Mouse (Mus musculus) heart, embryonic 12.5 days (tissue): ENCODE measurements around the gene Cryab. TPM values are rescaled to one million over a fixed set of nuclear protein-coding genes. Genes with fewer than 3 reads are reported as not detected.

Experiments used
- ATAC-seq: fragments of 200-750 bp; cut with Nextera tagmentation; 2 replicates; pipeline ENCODE4 v1.8.0; 2017; ENCODE audit warnings: moderate TSS enrichment, moderate library complexity; ENCODE audit not compliant: insufficient number of reproducible peaks, low FRiP score
- H3K27ac ChIP-seq: fragments of 300-500 bp; sonication (generic); 2 replicates; pipeline ENCODE4 v1.5.1; 2016; ENCODE audit warnings: mild to moderate bottlenecking, moderate library complexity; ENCODE audit not compliant: poor library complexity, severe bottlenecking
- H3K27me3 ChIP-seq: fragments of 300-500 bp; sonication (generic); replicated peaks from 2 replicates; pipeline ENCODE4 v1.6.1; 2016; ENCODE audit warnings: mild to moderate bottlenecking, moderate library complexity
- H3K36me3 ChIP-seq: fragments of 300-500 bp; sonication (generic); 2 replicates; pipeline ENCODE4 v1.6.1; 2016; ENCODE audit warnings: mild to moderate bottlenecking, moderate library complexity
- H3K4me1 ChIP-seq: fragments of 300-500 bp; sonication (generic); replicated peaks from 2 replicates; pipeline ENCODE4 v1.6.1; 2016; ENCODE audit warnings: mild to moderate bottlenecking
- H3K4me2 ChIP-seq: fragments of 300-500 bp; sonication (generic); 2 replicates; pipeline ENCODE4 v1.6.1; 2016; ENCODE audit warnings: mild to moderate bottlenecking, moderate library complexity
- H3K4me3 ChIP-seq: fragments of 300-500 bp; sonication (generic); 2 replicates; pipeline ENCODE4 v1.5.1; 2016; ENCODE audit warnings: mild to moderate bottlenecking
- H3K9ac ChIP-seq: fragments of 300-500 bp; sonication (generic); 2 replicates; pipeline ENCODE4 v1.6.1; 2016; ENCODE audit warnings: mild to moderate bottlenecking, moderate library complexity
- H3K9me3 ChIP-seq: fragments of 300-500 bp; sonication (generic); replicated peaks from 2 replicates; pipeline ENCODE4 v1.6.1; 2016; ENCODE audit warnings: mild to moderate bottlenecking, moderate library complexity
- WGBS: fragments of 180-500 bp; shearing (Covaris S2); methylation state at CpG from one replicate; pipeline ENCODE4 v1.1.7; 2016; 5-methylcytosine and 5-hydroxymethylcytosine counted together
- polyA plus RNA-seq: library from polyadenylated mRNA; unstranded; fragments of >200 nt; fragmentation: Nextera tagmentation; extraction: Ambion mirVana; gene quantifications from 2 replicates; pipeline ENCODE4 v1.2.1, GENCODE M21; 2016

The Cryab gene
- polyA plus RNA-seq = 1,032 and 1,048 TPM in 2 replicates

- H3K27ac ChIP-seq = peak within 1 kb of the TSS; percentile 99
- peak within 1 kb of the TSS; percentile 74 for H3K4me3 ChIP-seq
- H3K9me3 ChIP-seq = no peaks in the 10 kb centered on the region
- peaks cover 15% of the 10 kb centered on the region for H3K36me3 ChIP-seq
- 31% methylated on average over 22 of the region's 22 CpGs for WGBS
- peak within 1 kb of the TSS; percentile 93 for H3K9ac ChIP-seq
- peaks cover 52% of the 10 kb centered on the region for H3K4me1 ChIP-seq
- ATAC-seq = no peak; the same call in 1 of the 2 replicates
- H3K27me3 ChIP-seq = no peaks in the 10 kb centered on the region
- peak within 1 kb of the TSS; percentile 66 for H3K4me2 ChIP-seq
These were observed at the start of gene Cryab for GRCm38 (mm10) chr9:50751323-50751722. TSS of gene Cryab (plus strand) at chr9:50751325.

DNA sequence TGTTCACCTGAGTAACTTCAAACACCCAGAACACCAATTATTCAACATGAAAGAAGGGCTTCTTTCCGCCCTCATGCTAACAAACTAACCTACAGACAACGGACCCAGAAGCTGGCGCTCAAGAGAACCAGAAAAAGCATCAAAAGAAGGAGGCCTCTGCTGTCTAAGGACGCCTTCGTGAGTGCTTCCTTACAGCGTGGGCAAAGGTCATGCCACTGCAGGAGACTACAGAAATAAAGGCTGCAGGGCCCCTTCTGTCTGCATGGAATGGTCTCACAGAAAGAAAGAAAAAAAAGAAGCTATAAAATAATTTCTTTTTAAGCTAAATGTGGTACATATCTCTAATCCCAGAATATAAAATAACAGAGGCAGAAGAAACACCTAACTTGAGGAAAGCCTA, 46.2 kb upstream of the Cryab start:
- Histone ChIP-seq H3K4me3 (no peak overlapping the region), H3K4me2 (no peak overlapping the region), H3K9ac (no peak overlapping the region), H3K27me3 (peaks cover 7% of the 10 kb centered on the region), H3K27ac (no peak overlapping the region), H3K4me1 (peaks cover 13% of the 10 kb centered on the region), H3K9me3 (no peaks in the 10 kb centered on the region), H3K36me3 (peaks cover 7% of the 10 kb centered on the region; the same call in 1 of the 2 replicates)
- ATAC-seq = no peak
- 62% methylated on average over 6 of the region's 6 CpGs for WGBS

DNA sequence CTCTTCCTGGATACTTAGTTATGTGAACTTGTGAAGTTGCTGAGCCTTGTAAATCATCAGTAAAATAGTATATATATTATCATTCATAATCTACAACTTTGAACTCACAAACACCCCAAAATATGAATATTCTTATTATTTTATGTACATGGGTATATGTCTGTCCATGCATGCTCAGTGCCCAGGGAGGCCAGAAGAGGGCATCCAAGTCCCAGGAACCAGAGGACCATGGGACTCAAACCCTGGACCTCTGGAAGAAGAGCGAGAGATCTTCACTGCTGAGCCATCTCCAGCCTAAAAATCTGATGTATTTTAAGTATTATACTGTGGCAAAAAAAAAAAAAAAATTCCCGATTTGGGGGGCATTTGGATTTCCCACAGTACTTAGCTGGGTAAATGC, 42.0 kb upstream of the Cryab start:
- Histone ChIP-seq H3K4me3 (no peak overlapping the region), H3K4me1 (peaks cover 2% of the 10 kb centered on the region; the same call in 1 of the 2 replicates), H3K36me3 (peaks cover 7% of the 10 kb centered on the region), H3K27me3 (no peaks in the 10 kb centered on the region), H3K9ac (no peak overlapping the region), H3K4me2 (no peak overlapping the region), H3K27ac (no peak overlapping the region), H3K9me3 (no peaks in the 10 kb centered on the region)
- WGBS = 18% methylated on average over 2 of the region's 2 CpGs
- ATAC-seq = no peak

DNA sequence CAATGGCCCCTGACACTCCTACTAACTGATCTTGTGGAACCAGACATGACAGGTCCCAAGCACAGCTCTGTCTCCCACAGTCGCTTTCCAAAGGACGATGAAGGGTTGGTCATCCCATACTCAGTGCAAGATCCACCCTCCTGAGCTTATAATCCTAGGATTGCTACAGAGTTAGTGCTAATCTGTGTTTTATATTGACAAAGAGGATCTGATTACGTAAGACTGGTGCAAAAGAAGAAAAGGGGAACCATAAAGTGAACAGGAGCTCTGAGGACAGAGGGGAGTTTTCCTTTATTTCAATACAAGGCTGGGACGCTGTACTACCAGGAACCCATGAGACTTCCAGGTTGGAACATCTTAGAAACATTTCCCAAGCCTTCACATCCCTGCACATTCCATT, 39.8 kb upstream of the Cryab start:
- no peaks in the 10 kb centered on the region for H3K27me3 ChIP-seq
- 80% methylated on average over 4 of the region's 4 CpGs for WGBS
- ATAC-seq = no peak
- no peak overlapping the region for H3K4me2 ChIP-seq
- no peak overlapping the region for H3K9ac ChIP-seq
- H3K4me1 ChIP-seq = no peaks in the 10 kb centered on the region
- no peak overlapping the region for H3K27ac ChIP-seq
- no peak overlapping the region for H3K4me3 ChIP-seq
- H3K36me3 ChIP-seq = peaks cover 7% of the 10 kb centered on the region
- no peaks in the 10 kb centered on the region for H3K9me3 ChIP-seq

DNA sequence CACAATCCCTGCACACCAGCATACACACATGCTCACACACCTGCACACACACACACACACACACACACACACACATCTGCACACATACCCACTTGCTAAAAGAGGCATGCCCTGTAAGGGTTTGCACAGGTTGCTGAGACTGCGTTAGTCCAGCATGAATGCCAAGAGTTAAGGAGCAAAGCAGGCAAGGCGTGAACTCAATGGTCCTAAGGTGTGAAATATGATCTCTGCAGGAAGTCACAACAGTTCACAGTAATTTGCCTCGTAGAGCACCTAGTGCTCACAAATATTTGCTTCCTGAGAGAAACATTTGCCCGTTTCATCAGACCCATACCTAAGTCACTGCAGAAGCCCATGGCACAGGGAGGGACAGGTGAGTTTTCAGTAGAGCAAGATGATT, 36.9 kb upstream of the Cryab start:
- H3K4me3 ChIP-seq = no peak overlapping the region
- H3K9ac ChIP-seq = no peak overlapping the region
- peaks cover 7% of the 10 kb centered on the region for H3K36me3 ChIP-seq
- H3K4me2 ChIP-seq = no peak overlapping the region
- no peaks in the 10 kb centered on the region for H3K9me3 ChIP-seq
- no peak overlapping the region for H3K27ac ChIP-seq
- 55% methylated on average over 4 of the region's 4 CpGs for WGBS
- no peak for ATAC-seq
- no peaks in the 10 kb centered on the region for H3K4me1 ChIP-seq
- no peaks in the 10 kb centered on the region for H3K27me3 ChIP-seq

DNA sequence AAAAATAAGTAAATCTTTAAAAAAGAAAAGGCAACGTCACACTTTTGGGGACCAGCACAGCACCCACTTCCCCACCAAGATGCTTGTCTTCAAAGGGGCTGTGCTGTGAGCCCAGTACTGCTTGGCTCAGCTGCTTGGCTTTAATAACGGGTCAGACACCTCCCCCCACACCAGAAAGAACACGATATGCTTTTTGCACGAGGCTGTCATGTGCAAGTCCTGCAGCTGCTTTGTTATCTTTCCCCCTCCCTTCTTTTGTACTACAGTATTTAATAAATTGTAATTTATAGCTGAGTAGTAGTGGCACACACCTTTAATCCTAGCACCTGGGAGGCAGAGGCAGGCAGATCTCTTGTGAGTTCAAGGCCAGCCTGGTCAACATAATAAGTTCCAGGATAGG, 32.2 kb upstream of the Cryab start:
- 69% methylated on average over 4 of the region's 4 CpGs for WGBS
- H3K4me3 ChIP-seq = no peak overlapping the region
- no peak overlapping the region for H3K9ac ChIP-seq
- no peak overlapping the region for H3K4me2 ChIP-seq
- H3K27ac ChIP-seq = no peak overlapping the region
- H3K9me3 ChIP-seq = 0 out of 2 replicates have a peak, but pooled peaks cover 3% of the 10 kb centered on the region
- no peak for ATAC-seq
- H3K4me1 ChIP-seq = peaks cover 23% of the 10 kb centered on the region
- no peaks in the 10 kb centered on the region for H3K36me3 ChIP-seq
- no peaks in the 10 kb centered on the region for H3K27me3 ChIP-seq

- no peaks in the 10 kb centered on the region for H3K27me3 ChIP-seq
- peaks cover 40% of the 10 kb centered on the region for H3K4me1 ChIP-seq
- no peaks in the 10 kb centered on the region for H3K36me3 ChIP-seq
- H3K4me2 ChIP-seq = 0 out of 2 replicates have a peak overlapping the region, but pooled peaks have one; percentile 13
- no peak overlapping the region for H3K9ac ChIP-seq
- H3K27ac ChIP-seq = no peak overlapping the region
- no peak overlapping the region for H3K4me3 ChIP-seq
- ATAC-seq = 0 out of 2 replicates have a peak, but pooled peaks have one; percentile 19
- H3K9me3 ChIP-seq = 0 out of 2 replicates have a peak, but pooled peaks cover 3% of the 10 kb centered on the region
- 26% methylated on average over 12 of the region's 12 CpGs for WGBS
These were observed 30.1 kb upstream of the Cryab start for GRCm38 (mm10) chr9:50721061-50721460.

- Histone ChIP-seq H3K4me3 (no peak overlapping the region), H3K36me3 (no peaks in the 10 kb centered on the region), H3K4me1 (peaks cover 53% of the 10 kb centered on the region), H3K9ac (no peak overlapping the region), H3K27ac (peak overlapping the region; percentile 92), H3K4me2 (peak overlapping the region; percentile 54), H3K27me3 (no peaks in the 10 kb centered on the region), H3K9me3 (0 out of 2 replicates have a peak, but pooled peaks cover 3% of the 10 kb centered on the region)
- WGBS = 34% methylated on average over 8 of the region's 8 CpGs
- ATAC-seq = no peak
These were observed 28.6 kb upstream of the Cryab start for GRCm38 (mm10) chr9:50722451-50722911.

GRCm38 (mm10) chr9:50723406-50723805, 27.7 kb upstream of the Cryab start:
- peaks cover 58% of the 10 kb centered on the region for H3K4me1 ChIP-seq

DNA sequence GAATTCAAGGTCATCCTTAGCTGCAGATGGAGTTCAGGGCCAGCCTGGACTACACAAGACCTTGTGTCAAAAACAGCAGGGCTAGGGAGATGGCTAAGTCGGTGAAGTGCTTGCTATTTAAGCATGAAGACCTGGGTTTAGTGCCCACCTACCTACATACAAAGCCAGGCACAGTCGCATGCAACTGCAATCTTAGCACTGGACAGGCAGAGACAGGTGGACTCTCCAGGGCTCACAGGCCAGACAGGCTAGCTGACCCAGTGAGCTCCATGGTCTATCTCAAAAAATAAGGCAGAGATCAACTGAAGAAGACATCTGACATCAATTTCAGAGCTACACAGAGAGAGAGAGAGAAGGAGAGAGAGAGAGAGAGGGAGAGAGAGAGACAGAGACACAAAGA, 27.0 kb upstream of the Cryab start:
- peaks cover 58% of the 10 kb centered on the region for H3K4me1 ChIP-seq
- no peaks in the 10 kb centered on the region for H3K36me3 ChIP-seq
- no peak overlapping the region for H3K9ac ChIP-seq
- H3K4me3 ChIP-seq = no peak overlapping the region
- WGBS = 74% methylated on average over 2 of the region's 2 CpGs
- ATAC-seq = no peak
- no peak overlapping the region for H3K4me2 ChIP-seq
- H3K9me3 ChIP-seq = 0 out of 2 replicates have a peak, but pooled peaks cover 3% of the 10 kb centered on the region
- H3K27ac ChIP-seq = peak overlapping the region; percentile 72
- H3K27me3 ChIP-seq = no peaks in the 10 kb centered on the region

More at GRCm38 (mm10) chr9:50723406-50723805, 27.7 kb upstream of the Cryab start:
- Histone ChIP-seq H3K4me2 (peak overlapping the region; percentile 54), H3K9me3 (0 out of 2 replicates have a peak, but pooled peaks cover 3% of the 10 kb centered on the region), H3K4me3 (peak overlapping the region; percentile 24), H3K27me3 (no peaks in the 10 kb centered on the region), H3K9ac (peak overlapping the region; percentile 47), H3K27ac (peak overlapping the region; percentile 92), H3K36me3 (no peaks in the 10 kb centered on the region)
- WGBS = 14% methylated on average over 7 of the region's 7 CpGs
- ATAC-seq = peak; percentile 19; the same call in 1 of the 2 replicates

- Histone ChIP-seq H3K36me3 (no peaks in the 10 kb centered on the region), H3K27ac (peak overlapping the region; percentile 72), H3K9me3 (no peaks in the 10 kb centered on the region), H3K27me3 (no peaks in the 10 kb centered on the region), H3K4me3 (no peak overlapping the region), H3K4me1 (peaks cover 58% of the 10 kb centered on the region), H3K4me2 (no peak overlapping the region), H3K9ac (peak overlapping the region; percentile 38; the same call in 1 of the 2 replicates)
- 35% methylated on average over 3 of the region's 3 CpGs for WGBS
- no peak for ATAC-seq
These were observed 26.3 kb upstream of the Cryab start for GRCm38 (mm10) chr9:50724661-50725330.
